Mouse (Mus musculus): ENCODE results near the gene Lrrc41.

GRCm38 (mm10) chr4:116074145-116074675, 859 bp upstream of the Lrrc41 start:
- TF ChIP-seq CTCF (IDR thresholded peaks at IDR 0.05; ENCODE audit: control insufficient read depth, insufficient read depth, insufficient replicate concordance, low read depth, low read length), result no peak
- no peak for TF ChIP-seq POLR2A (IDR thresholded peaks at IDR 0.05; ENCODE audit: control insufficient read depth, low read depth, low read length)

All from testis, adult 2 months (tissue).